Mouse (Mus musculus) heart, embryonic 10.5 days (tissue): Measurements from ENCODE around the gene Ms4a7. TPM values are rescaled to one million over a fixed set of nuclear protein-coding genes. Genes with fewer than 3 reads are reported as not detected.

ENCODE experiments used
- DNase-seq: peaks from one replicate; pipeline ENCODE4 v3.0.0-alpha.2; 2017; ENCODE audit warnings: low spot score
- H3K27ac ChIP-seq: fragments of 300-500 bp; sonication (generic); 2 replicates; pipeline ENCODE4 v1.5.1; 2016; ENCODE audit warnings: mild to moderate bottlenecking
- H3K27me3 ChIP-seq: fragments of 300-500 bp; sonication (generic); 2 replicates; pipeline ENCODE4 v1.6.1; 2016; ENCODE audit warnings: mild to moderate bottlenecking; ENCODE audit not compliant: poor library complexity, insufficient read depth, severe bottlenecking
- H3K36me3 ChIP-seq: fragments of 300-500 bp; sonication (generic); 2 replicates; pipeline ENCODE4 v1.6.1; 2016; ENCODE audit warnings: mild to moderate bottlenecking, moderate library complexity
- H3K4me1 ChIP-seq: fragments of 300-500 bp; sonication (generic); 2 replicates; pipeline ENCODE4 v1.6.1; 2016; ENCODE audit warnings: mild to moderate bottlenecking
- H3K4me3 ChIP-seq: fragments of 300-500 bp; sonication (generic); 2 replicates; pipeline ENCODE4 v1.5.1; 2016; ENCODE audit warnings: mild to moderate bottlenecking, moderate library complexity
- H3K9me3 ChIP-seq: fragments of 300-500 bp; sonication (generic); 2 replicates; pipeline ENCODE4 v1.6.1; 2016; ENCODE audit warnings: mild to moderate bottlenecking, moderate library complexity
- WGBS: fragments of 180-500 bp; shearing (Covaris S2); methylation state at CpG from one replicate; pipeline ENCODE4 v1.1.7; 2016; 5-methylcytosine and 5-hydroxymethylcytosine counted together
- polyA plus RNA-seq: library from polyadenylated mRNA; unstranded; fragments of >200 nt; fragmentation: Nextera tagmentation; extraction: Ambion mirVana; gene quantifications from 2 replicates; pipeline ENCODE4 v1.2.1, GENCODE M21; 2016

Ms4a7 gene
- not detected in 2 replicates for polyA plus RNA-seq

DNA sequence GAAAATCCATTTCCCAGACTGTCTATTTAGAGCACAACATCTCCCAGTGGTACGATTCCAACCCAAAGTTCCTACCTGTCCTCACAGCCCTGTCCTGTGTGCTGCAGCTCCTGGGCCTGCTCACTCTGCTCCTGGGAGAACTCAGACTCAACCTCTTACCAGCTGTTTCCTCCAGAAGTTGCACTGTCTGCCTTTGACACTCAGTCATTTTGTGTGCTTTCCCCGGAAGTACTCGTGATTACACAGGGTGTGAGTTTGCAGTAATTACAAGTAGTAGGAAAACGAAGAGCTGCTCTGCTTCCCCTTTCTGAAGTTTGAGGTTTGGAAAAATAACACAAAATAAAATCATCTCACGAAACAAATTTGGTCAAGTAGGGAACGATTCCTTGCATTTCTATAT, at the start of gene Ms4a7:
Gene Ms4a7, minus strand, starts transcription at position 215 of the 400 bp plus-strand sequence.
- Histone ChIP-seq H3K27ac (no peak within 1 kb of the TSS), H3K4me1 (no peaks in the 10 kb centered on the region), H3K36me3 (no peaks in the 10 kb centered on the region), H3K27me3 (no peaks in the 10 kb centered on the region), H3K9me3 (no peaks in the 10 kb centered on the region), H3K4me3 (no peak within 1 kb of the TSS)
- WGBS: 80% methylated on average over 6 of the region's 6 CpGs
- DNase-seq: no peak

- no peaks in the 10 kb centered on the region for H3K9me3 ChIP-seq
- no peak for DNase-seq
- H3K4me1 ChIP-seq: no peaks in the 10 kb centered on the region
- no peak overlapping the region for H3K27ac ChIP-seq
- no peaks in the 10 kb centered on the region for H3K27me3 ChIP-seq
- no peak overlapping the region for H3K4me3 ChIP-seq
- no peaks in the 10 kb centered on the region for H3K36me3 ChIP-seq
- 77% methylated on average over 2 of the region's 2 CpGs for WGBS
Observed at GRCm38 (mm10) chr19:11376399-11376798, 40.5 kb upstream of the Ms4a7 start.

- no peaks in the 10 kb centered on the region for H3K36me3 ChIP-seq
- H3K27ac ChIP-seq: no peak within 1 kb of the TSS
- no peaks in the 10 kb centered on the region for H3K4me1 ChIP-seq
- no peak within 1 kb of the TSS for H3K4me3 ChIP-seq
- WGBS: 80% methylated on average over 2 of the region's 2 CpGs
- no peaks in the 10 kb centered on the region for H3K9me3 ChIP-seq
- DNase-seq: no peak
- H3K27me3 ChIP-seq: no peaks in the 10 kb centered on the region
Observed at GRCm38 (mm10) chr19:11375273-11375672, 39.3 kb upstream of the Ms4a7 start, which contains the start of gene Ms4a4a. Ms4a4a (plus strand) TSS chr19:11375523.

DNA sequence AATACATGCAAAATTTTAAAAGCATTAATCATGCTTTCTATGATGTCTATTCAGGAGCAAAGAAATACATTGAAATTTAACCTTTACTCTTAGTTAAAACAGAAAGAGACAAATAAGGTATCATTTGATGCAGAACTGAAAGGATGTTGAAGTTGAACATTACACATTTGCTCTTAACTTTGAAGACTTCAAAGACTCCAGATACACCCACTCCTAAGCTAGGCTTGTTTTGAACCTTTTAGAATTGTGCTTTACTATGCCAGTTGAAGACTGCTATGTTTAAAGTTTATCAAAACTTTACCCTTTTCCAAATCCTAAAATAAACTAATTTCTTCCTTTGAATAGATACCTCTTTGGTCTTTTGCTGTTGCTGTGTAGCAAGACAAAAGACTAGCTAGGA, 35.2 kb upstream of the Ms4a7 start:
- Histone ChIP-seq H3K27me3 (no peaks in the 10 kb centered on the region), H3K27ac (no peak overlapping the region), H3K4me1 (no peaks in the 10 kb centered on the region), H3K9me3 (no peaks in the 10 kb centered on the region), H3K4me3 (no peak overlapping the region), H3K36me3 (no peaks in the 10 kb centered on the region)
- no peak for DNase-seq

GRCm38 (mm10) chr19:11368310-11368709, 32.4 kb upstream of the Ms4a7 start:
- no peak overlapping the region for H3K27ac ChIP-seq
- H3K9me3 ChIP-seq: no peaks in the 10 kb centered on the region
- no peak overlapping the region for H3K4me3 ChIP-seq
- no peaks in the 10 kb centered on the region for H3K36me3 ChIP-seq
- no peak for DNase-seq
- H3K4me1 ChIP-seq: no peaks in the 10 kb centered on the region
- WGBS: 66% methylated on average over 3 of the region's 3 CpGs
- no peaks in the 10 kb centered on the region for H3K27me3 ChIP-seq

- Histone ChIP-seq H3K27me3 (no peaks in the 10 kb centered on the region), H3K9me3 (no peaks in the 10 kb centered on the region), H3K27ac (no peak overlapping the region), H3K4me1 (no peaks in the 10 kb centered on the region), H3K4me3 (no peak overlapping the region), H3K36me3 (no peaks in the 10 kb centered on the region)
- DNase-seq: no peak
Observed at GRCm38 (mm10) chr19:11362002-11362401, 26.1 kb upstream of the Ms4a7 start.

- 53% methylated on average over 3 of the region's 3 CpGs for WGBS
- no peak overlapping the region for H3K4me3 ChIP-seq
- no peaks in the 10 kb centered on the region for H3K4me1 ChIP-seq
- H3K27me3 ChIP-seq: no peaks in the 10 kb centered on the region
- H3K27ac ChIP-seq: no peak overlapping the region
- no peaks in the 10 kb centered on the region for H3K36me3 ChIP-seq
- H3K9me3 ChIP-seq: no peaks in the 10 kb centered on the region
- no peak for DNase-seq
Observed at GRCm38 (mm10) chr19:11360106-11360505, 24.2 kb upstream of the Ms4a7 start.

DNA sequence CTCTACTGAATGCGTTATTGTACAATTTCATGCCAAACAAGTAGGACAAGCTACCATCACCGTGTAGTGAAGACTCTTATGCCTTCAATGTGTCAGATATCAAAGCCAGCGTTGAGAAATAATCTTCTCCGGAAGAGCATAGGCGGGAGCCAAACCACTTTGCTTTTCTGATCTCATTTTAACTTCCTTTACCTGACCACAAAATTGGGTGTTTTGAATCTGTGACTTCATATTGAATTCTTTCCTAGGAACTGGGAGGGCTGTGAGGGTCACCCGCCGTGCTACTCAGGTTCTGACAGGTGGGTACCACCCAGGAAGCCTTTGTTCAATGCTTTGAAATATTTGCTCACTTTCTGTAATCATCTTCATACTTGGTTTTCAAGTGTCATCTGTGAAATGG, 19.8 kb upstream of the Ms4a7 start:
- no peaks in the 10 kb centered on the region for H3K4me1 ChIP-seq
- WGBS: 83% methylated on average over 7 of the region's 7 CpGs
- no peak for DNase-seq
- no peaks in the 10 kb centered on the region for H3K27me3 ChIP-seq
- H3K4me3 ChIP-seq: no peak overlapping the region
- no peaks in the 10 kb centered on the region for H3K9me3 ChIP-seq
- H3K36me3 ChIP-seq: no peaks in the 10 kb centered on the region
- no peak overlapping the region for H3K27ac ChIP-seq

DNA sequence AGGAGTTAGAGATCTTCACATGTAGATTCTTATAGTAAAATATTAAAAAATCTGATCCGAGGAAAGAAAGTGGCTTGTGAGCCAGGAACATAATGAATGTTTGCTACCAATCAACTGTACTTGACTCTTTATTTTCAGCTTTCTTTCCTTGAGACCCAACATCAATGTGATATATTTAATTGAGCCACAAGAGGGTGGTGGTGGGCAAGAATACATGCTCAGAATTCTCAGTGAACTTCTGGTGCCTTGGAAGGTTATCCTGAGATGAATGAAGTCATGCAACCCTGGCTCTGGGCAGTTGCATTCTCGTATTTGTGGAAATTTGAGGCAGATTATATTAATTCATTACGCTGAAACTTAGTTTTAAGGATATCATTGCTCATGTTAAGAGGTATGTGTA, 15.9 kb upstream of the Ms4a7 start:
- Histone ChIP-seq H3K9me3 (no peaks in the 10 kb centered on the region), H3K4me1 (no peaks in the 10 kb centered on the region), H3K36me3 (no peaks in the 10 kb centered on the region), H3K27me3 (no peaks in the 10 kb centered on the region), H3K4me3 (no peak overlapping the region), H3K27ac (no peak overlapping the region)
- DNase-seq: no peak
- 39% methylated on average over 3 of the region's 3 CpGs for WGBS

DNA sequence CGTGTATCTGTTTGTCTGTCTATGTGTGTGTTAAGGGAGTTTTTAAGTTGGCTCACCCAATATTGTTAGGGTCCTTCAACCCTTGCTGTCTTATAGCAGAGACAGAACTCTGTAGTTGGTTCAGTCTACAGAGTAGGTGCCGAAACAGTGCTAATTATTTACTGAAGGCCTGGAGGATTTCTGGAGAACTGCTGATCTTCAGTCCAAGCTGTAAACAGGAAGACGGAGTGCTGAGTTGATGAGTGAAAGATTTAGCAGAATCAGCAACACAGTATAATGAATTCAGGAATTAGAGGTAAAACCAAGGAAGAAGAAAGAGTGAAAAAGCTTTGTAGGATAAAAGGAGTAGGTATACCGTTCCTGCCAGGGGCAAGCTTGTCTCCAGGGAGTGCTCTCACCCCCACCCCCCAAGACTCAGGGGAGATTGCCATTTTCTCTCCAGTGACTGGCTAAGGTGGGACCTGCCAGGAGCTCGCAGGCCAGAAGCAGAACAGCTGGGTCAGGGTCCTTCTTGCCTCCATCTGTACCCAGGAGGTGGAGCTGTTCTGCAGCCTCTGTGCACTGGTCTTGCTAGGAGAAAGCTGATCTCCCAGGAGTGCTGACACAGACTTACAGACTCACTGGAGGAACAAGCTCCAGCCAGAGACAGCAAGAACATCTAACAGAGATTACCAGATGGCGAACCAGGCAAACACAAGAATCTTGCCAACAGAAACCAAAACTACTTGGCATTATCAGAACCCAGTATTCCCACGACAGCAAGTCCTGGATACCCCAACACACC, 13.9 kb upstream of the Ms4a7 start:
- peak; percentile 76 for DNase-seq
- no peaks in the 10 kb centered on the region for H3K9me3 ChIP-seq
- H3K4me3 ChIP-seq: no peak overlapping the region
- no peaks in the 10 kb centered on the region for H3K4me1 ChIP-seq
- no peak overlapping the region for H3K27ac ChIP-seq
- no peaks in the 10 kb centered on the region for H3K27me3 ChIP-seq
- no peaks in the 10 kb centered on the region for H3K36me3 ChIP-seq
- WGBS: 51% methylated on average over 7 of the region's 7 CpGs

DNA sequence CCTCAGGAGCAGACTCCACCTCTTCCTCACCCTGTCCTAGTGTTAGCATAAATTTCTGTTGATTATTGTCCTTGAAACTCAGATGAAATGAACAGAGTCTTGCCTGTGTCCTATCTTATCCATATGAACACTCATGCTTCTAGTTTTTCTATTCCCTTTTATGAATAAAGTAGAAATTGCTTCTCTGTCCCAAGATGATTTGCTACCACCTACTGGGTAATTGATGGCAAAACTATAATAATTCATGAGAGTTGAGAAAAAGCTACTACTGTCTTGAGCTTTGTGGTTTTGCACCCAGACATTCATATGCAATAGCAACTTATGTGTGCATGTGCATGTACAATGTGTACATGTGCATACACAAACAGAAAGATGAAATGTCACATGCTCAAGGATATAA, 8.0 kb upstream of the Ms4a7 start:
- no peaks in the 10 kb centered on the region for H3K9me3 ChIP-seq
- H3K27ac ChIP-seq: no peak overlapping the region
- no peaks in the 10 kb centered on the region for H3K36me3 ChIP-seq
- H3K4me3 ChIP-seq: no peak overlapping the region
- no peaks in the 10 kb centered on the region for H3K27me3 ChIP-seq
- DNase-seq: no peak
- H3K4me1 ChIP-seq: no peaks in the 10 kb centered on the region

DNA sequence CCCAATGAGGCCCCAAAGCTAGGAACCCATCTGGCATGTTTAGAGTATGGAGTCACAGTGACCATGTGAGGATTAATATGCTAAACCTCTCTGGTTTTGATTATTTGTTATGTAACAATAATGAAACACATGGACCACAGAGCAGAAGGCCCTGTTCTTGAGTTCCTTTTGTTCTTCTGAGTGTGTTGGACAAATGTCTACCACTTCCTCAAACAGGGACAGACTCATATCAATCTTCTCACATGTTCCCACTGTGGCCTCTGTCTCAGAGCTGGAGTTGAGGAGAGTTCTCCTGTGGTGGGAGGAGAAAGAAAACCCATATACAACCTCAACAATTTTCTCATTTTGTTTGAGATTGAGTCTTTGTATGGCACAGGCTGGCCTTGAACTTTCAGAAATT, 7.2 kb upstream of the Ms4a7 start:
- no peak for DNase-seq
- H3K4me3 ChIP-seq: no peak overlapping the region
- H3K9me3 ChIP-seq: no peaks in the 10 kb centered on the region
- no peaks in the 10 kb centered on the region for H3K27me3 ChIP-seq
- H3K27ac ChIP-seq: no peak overlapping the region
- no peaks in the 10 kb centered on the region for H3K4me1 ChIP-seq
- no peaks in the 10 kb centered on the region for H3K36me3 ChIP-seq

DNA sequence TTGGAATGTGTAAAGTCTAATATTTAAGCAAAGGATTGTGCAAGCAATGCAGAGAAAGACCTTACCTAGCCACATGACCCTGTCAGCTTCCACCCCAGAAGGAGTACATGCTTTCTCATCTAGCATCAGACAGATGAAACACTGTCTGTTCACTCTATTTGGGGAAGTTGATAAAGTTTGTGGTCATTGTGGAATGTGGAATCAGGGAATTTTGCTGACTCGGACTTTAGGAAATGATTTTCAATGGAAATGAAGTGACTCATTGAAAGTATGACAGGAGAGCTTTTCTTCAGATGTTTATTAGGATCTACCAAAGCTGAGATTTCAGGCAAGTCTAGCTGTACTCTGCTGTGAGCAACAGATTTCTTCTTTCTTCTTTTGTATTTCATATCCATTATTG, 14.8 kb downstream of the Ms4a7 start:
- Histone ChIP-seq H3K4me3 (no peak overlapping the region), H3K9me3 (no peaks in the 10 kb centered on the region), H3K36me3 (no peaks in the 10 kb centered on the region), H3K27me3 (no peaks in the 10 kb centered on the region), H3K4me1 (no peaks in the 10 kb centered on the region), H3K27ac (no peak overlapping the region)
- DNase-seq: no peak
- 87% methylated on average over 1 of the region's 1 CpGs for WGBS

GRCm38 (mm10) chr19:11316786-11317185, 19.2 kb downstream of the Ms4a7 start:
- no peaks in the 10 kb centered on the region for H3K36me3 ChIP-seq
- no peak overlapping the region for H3K4me3 ChIP-seq
- no peaks in the 10 kb centered on the region for H3K4me1 ChIP-seq
- WGBS: 84% methylated on average over 4 of the region's 4 CpGs
- no peaks in the 10 kb centered on the region for H3K27me3 ChIP-seq
- no peak for DNase-seq
- H3K27ac ChIP-seq: no peak overlapping the region
- no peaks in the 10 kb centered on the region for H3K9me3 ChIP-seq
